Mouse (Mus musculus): Measurements from ENCODE around the gene Ice1. TPM values are rescaled to one million over a fixed set of nuclear protein-coding genes. Genes with fewer than 3 reads are reported as not detected.

Ice1 gene
- polyA plus RNA-seq, 1 experiment from 2014 or later = 20.1 TPM

Other genes with a start within 250 kb of the Ice1 start
- 0.14 and 0.17 TPM in 2 replicates for gene Adamts16, start 204.2 kb upstream of the Ice1 start, polyA plus RNA-seq (2016; fragmentation: Nextera tagmentation; extraction: Ambion mirVana)

Data from heart, embryonic 12.5 days (tissue).